Mouse (Mus musculus) olfactory bulb, adult 2 months (tissue): Measurements from ENCODE around the gene Gria3.

ENCODE experiments used
- CTCF ChIP-seq: fragments of 200-500 bp; IDR thresholded peaks from 2 replicates; pipeline ENCODE4 v1.5.1; 2012; ENCODE audit warnings: low read depth, mild to moderate bottlenecking, low read length, moderate library complexity; ENCODE audit not compliant: insufficient read depth
- POLR2A ChIP-seq: fragments of 200-500 bp; IDR thresholded peaks from 2 replicates; pipeline ENCODE4 v1.6.1; 2012; ENCODE audit warnings: mild to moderate bottlenecking, low read depth, low read length, moderate library complexity; ENCODE audit not compliant: insufficient read depth

DNA sequence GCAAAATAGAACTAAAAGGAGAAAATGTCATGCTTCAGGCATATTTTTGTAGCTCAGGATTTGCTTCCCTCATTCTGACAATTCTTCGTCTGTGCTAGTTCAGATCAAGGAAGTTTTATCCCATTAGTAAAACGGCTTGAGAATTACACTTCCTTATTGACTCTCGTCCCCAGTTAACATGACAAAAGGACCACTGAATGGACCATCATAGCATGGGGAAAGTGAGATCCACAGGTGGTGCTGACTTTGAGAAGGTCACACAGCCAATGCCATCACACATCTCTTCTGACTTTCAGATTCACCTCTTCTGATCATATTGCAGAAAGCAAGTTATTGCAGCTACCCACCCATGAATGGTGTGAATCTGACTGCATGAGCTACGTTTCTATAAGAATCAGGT lies 257.1 kb downstream of the Gria3 start:
- TF ChIP-seq CTCF: no peak
- TF ChIP-seq POLR2A: no peak
